17 mouse cellular contexts compared by ENCODE assay signal in the genomic region with DNA sequence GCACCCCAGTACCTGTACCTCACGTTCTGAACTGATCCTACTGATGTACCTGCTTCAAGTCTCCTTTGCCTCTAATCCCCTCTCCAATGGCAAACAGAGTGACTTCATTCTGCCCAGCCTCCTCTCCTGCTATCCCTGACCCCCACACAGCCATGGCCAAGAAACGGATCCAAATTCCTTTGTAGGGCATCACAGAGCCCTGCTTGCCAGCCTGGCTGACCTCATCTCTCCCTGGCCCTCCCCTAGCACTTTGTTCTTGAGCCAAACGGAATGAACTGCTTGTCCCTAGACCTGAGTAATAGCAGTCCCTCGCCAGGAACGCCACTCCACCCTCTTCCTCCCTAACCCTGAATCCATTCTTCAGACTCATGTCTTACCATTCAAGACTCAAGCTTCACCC. TPM values are rescaled to one million over a fixed set of nuclear protein-coding genes. Genes with fewer than 3 reads are reported as not detected.
DNase-seq lines count a peak whose midpoint lies in the region; ATAC-seq lines count a peak whose summit lies in the region.
"Had no signal": no experiment of that assay in that cellular context is flagged by ENCODE, and none has a peak within 500 bp of the region (broad histone marks: within the 10 kb centered on the region; RNA-seq: fewer than 3 reads in every experiment).

No protein-coding gene starts in this region.

- DNase-seq in gastrocnemius, postnatal 25 days, result peak; percentile 54
- DNase-seq in gastrocnemius, postnatal 36 days, result no peak
- DNase-seq in Muller cell, postnatal 12 days (ENCODE audit: inconsistent ontology term), result peak; percentile 84
- DNase-seq in cerebellum, adult 18-20 months, result peak; percentile 88 to 96
- peak; percentile 56 for DNase-seq in heart, postnatal 4 days
- DNase-seq in midbrain, embryonic 11.5 days (ENCODE audit: low spot score, missing footprints), result no peak
- DNase-seq in layer of hippocampus, postnatal 36 days, result no peak
- no peak for DNase-seq in embryo, embryonic 11 days

- H3K9ac ChIP-seq in midbrain, embryonic 11.5 days (ENCODE audit: low read length), result no peak overlapping the region
- H3K9ac ChIP-seq: embryonic facial prominence, embryonic 13.5 days; lung, embryonic 15.5 days had no signal

- H3K4me1 ChIP-seq in midbrain, embryonic 11.5 days (ENCODE audit: control insufficient read depth, insufficient read depth, low read length), result no peaks in the 10 kb centered on the region
- H3K4me1 ChIP-seq: embryonic facial prominence, embryonic 13.5 days; lung, embryonic 15.5 days had no signal

- H3K27me3 ChIP-seq in midbrain, embryonic 11.5 days (ENCODE audit: control insufficient read depth, insufficient read depth, low read length), result no peaks in the 10 kb centered on the region
- H3K27me3 ChIP-seq: embryonic facial prominence, embryonic 13.5 days; lung, embryonic 15.5 days had no signal

- intact Hi-C loops in gastrocnemius, postnatal 36 days (cut with DNase I), result no loop called here

- WGBS in midbrain, embryonic 11.5 days, result 77% methylated on average over 5 of the region's 5 CpGs

- H3K36me3 ChIP-seq in midbrain, embryonic 11.5 days (ENCODE audit: control insufficient read depth, insufficient read depth, low read length), result no peaks in the 10 kb centered on the region
- H3K36me3 ChIP-seq: embryonic facial prominence, embryonic 13.5 days; lung, embryonic 15.5 days had no signal

- H3K4me3 ChIP-seq in midbrain, embryonic 11.5 days (ENCODE audit: low read depth, low read length), result no peak overlapping the region
- H3K4me3 ChIP-seq: embryonic facial prominence, embryonic 13.5 days; layer of hippocampus, adult 2 months; lung, embryonic 15.5 days had no signal

- no peak overlapping the region for H3K27ac ChIP-seq in midbrain, embryonic 11.5 days (ENCODE audit: low read depth, low read length)
- H3K27ac ChIP-seq: embryonic facial prominence, embryonic 13.5 days; layer of hippocampus, adult 2 months; lung, embryonic 15.5 days had no signal

- no peaks in the 10 kb centered on the region for H3K9me3 ChIP-seq in midbrain, embryonic 11.5 days (ENCODE audit: control insufficient read depth, low read length)
- H3K9me3 ChIP-seq: embryonic facial prominence, embryonic 13.5 days; lung, embryonic 15.5 days had no signal

- ATAC-seq in midbrain, embryonic 11.5 days (ENCODE audit: low FRiP score), result no peak
- ATAC-seq: forebrain, embryonic 16.5 days had no signal

- H3K4me2 ChIP-seq in midbrain, embryonic 11.5 days, result no peak overlapping the region
- H3K4me2 ChIP-seq: embryonic facial prominence, embryonic 13.5 days; lung, embryonic 15.5 days had no signal

RNA-seq across cellular contexts. Expression of a gene that starts 12.7 kb away (rescaled TPM):
- 10 to 100 TPM; 22.3 to 25.3 TPM for total RNA-seq in gastrocnemius, postnatal 25 days (2021)
- total RNA-seq in gastrocnemius, postnatal 36 days (2021), result 10 to 100 TPM; 22.3 to 23.2 TPM
- total RNA-seq in heart, postnatal 4 days (2021), result 10 to 100 TPM; 11.0 to 11.5 TPM
- 7.9 and 8.0 TPM in 2 replicates for polyA plus RNA-seq in midbrain, embryonic 11.5 days (2014; fragmentation: Nextera tagmentation; extraction: Ambion mirVana)
- 10 to 100 TPM; 51.4 to 57.4 TPM for total RNA-seq in layer of hippocampus, postnatal 36 days (2021)

RNA-seq across cellular contexts. Expression of a gene that starts 20.2 kb away (rescaled TPM):
- total RNA-seq in gastrocnemius, postnatal 25 days (2021), result 10 to 100 TPM; 38.6 to 45.3 TPM
- total RNA-seq in gastrocnemius, postnatal 36 days (2021), result 10 to 100 TPM; 36.1 to 45.9 TPM
- total RNA-seq in heart, postnatal 4 days (2021), result 10 to 100 TPM; 86.4 to 95.7 TPM
- polyA plus RNA-seq in midbrain, embryonic 11.5 days (2014; fragmentation: Nextera tagmentation; extraction: Ambion mirVana), result 188 TPM in 2 replicates
- 10 to 100 TPM; 65.8 to 74.3 TPM for total RNA-seq in layer of hippocampus, postnatal 36 days (2021)

RNA-seq across cellular contexts. Expression of a gene that starts 28.1 kb away (rescaled TPM):
- total RNA-seq in gastrocnemius, postnatal 25 days (2021), result not detected
- total RNA-seq in gastrocnemius, postnatal 36 days (2021), result not detected
- total RNA-seq in heart, postnatal 4 days (2021), result not detected
- polyA plus RNA-seq in midbrain, embryonic 11.5 days (2014; fragmentation: Nextera tagmentation; extraction: Ambion mirVana), result 0.14 and 0.25 TPM in 2 replicates
- total RNA-seq in layer of hippocampus, postnatal 36 days (2021), result not detected
- total RNA-seq: layer of hippocampus, adult 2 months; midbrain, postnatal 0 days; neutrophil, adult 5-6 weeks had no signal
- polyA plus RNA-seq: midbrain, postnatal 0 days; testis, adult 2 months had no signal

RNA-seq across cellular contexts. Expression of a gene that starts 31.4 kb away (rescaled TPM):
- not detected for total RNA-seq in gastrocnemius, postnatal 25 days (2021)
- total RNA-seq in gastrocnemius, postnatal 36 days (2021), result not detected
- under 1 TPM; 0.07 TPM for total RNA-seq in heart, postnatal 4 days (2021)
- 2.0 and 2.1 TPM in 2 replicates for polyA plus RNA-seq in midbrain, embryonic 11.5 days (2014; fragmentation: Nextera tagmentation; extraction: Ambion mirVana)
- total RNA-seq in layer of hippocampus, postnatal 36 days (2021), result 10 to 100 TPM; 42.0 to 46.5 TPM
- total RNA-seq: neutrophil, adult 5-6 weeks had no signal
- polyA plus RNA-seq: heart, embryonic 14.5 days; limb, embryonic 11.5 days had no signal

RNA-seq across cellular contexts. Expression of a gene that starts 55.6 kb away (rescaled TPM):
- total RNA-seq in gastrocnemius, postnatal 25 days (2021), result 10 to 100 TPM in 1 of 2 experiments, 1 to 10 TPM in 1; 5.9 to 12.4 TPM
- total RNA-seq in gastrocnemius, postnatal 36 days (2021), result 10 to 100 TPM; 10.6 to 10.9 TPM
- total RNA-seq in heart, postnatal 4 days (2021), result 1 to 10 TPM; 5.6 to 8.0 TPM
- 2.4 and 3.2 TPM in 2 replicates for polyA plus RNA-seq in midbrain, embryonic 11.5 days (2014; fragmentation: Nextera tagmentation; extraction: Ambion mirVana)
- 1 to 10 TPM in 1 of 2 experiments, under 1 TPM in 1; 0.63 to 1.3 TPM for total RNA-seq in layer of hippocampus, postnatal 36 days (2021)
- total RNA-seq: neutrophil, adult 5-6 weeks had no signal

Comparison
In these comparisons a context has a peak if more than half of its experiments do, and no peak if none do; other contexts are left out.
1. DNase-seq: peak in gastrocnemius, postnatal 25 days (single experiment), Muller cell, postnatal 12 days (single experiment), cerebellum, adult 18-20 months (2 of 2) and heart, postnatal 4 days (single experiment); none in gastrocnemius, postnatal 36 days (0 of 2), midbrain, embryonic 11.5 days (single experiment), layer of hippocampus, postnatal 36 days (0 of 2) and embryo, embryonic 11 days (single experiment).